Mouse (Mus musculus) urinary bladder, postnatal 4 days (tissue): ENCODE measurements at regions not wholly inside any gene's neighbourhood (a gene's known extent, or its start where the extent isn't known, plus 50 kb on each side); places are given as distances from the start of the nearest gene placed in this dataset.
A peak's percentile ranks its signal among the peaks of the same experiment; 100 is the strongest.

Experiments
- DNase-seq, 2 experiments: peaks; one replicate each; pipeline ENCODE4 v3.0.0; 2021 to 2022; ENCODE audit warnings: low spot score in 2 of 2

DNA sequence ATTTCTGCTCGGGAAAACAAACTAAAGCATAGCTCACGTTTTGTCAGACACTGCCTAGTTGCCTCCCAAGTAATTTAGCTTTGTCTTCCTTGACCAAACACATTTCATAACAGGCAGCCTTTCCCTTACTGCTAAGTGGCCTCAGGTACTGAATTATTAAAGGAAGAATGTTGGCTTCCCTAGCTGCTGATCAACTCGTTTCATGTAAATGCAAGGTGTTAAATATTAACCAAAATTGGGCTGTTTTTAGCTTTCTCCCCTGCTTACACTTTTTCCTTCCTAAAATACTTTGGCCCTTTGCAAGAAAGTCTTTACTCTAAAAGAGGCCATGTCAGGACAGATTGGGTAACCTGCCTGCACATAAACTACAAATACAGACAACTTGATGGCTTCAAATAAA, 265.4 kb downstream of the Pmp22 start:
- no peak for DNase-seq

DNA sequence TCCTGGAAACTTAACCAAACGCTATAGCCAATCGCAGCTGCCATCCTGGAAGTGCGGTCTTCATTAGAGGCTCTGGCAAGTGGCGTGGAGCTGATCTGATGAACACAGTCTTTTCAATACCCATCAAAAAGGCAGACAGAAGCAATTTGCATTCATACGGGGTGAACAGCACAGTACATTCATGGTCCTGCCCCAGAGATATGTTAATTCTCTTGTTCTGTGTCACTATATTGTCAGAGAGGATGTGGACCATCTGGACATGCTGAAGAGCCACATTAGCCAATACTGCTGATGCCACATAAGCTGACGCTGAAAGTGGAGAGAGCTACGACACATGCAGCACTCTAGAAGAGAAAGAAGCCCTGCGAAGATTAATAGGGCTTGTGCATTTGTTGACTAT, 267.6 kb downstream of the Pmp22 start:
- no peak for DNase-seq

DNA sequence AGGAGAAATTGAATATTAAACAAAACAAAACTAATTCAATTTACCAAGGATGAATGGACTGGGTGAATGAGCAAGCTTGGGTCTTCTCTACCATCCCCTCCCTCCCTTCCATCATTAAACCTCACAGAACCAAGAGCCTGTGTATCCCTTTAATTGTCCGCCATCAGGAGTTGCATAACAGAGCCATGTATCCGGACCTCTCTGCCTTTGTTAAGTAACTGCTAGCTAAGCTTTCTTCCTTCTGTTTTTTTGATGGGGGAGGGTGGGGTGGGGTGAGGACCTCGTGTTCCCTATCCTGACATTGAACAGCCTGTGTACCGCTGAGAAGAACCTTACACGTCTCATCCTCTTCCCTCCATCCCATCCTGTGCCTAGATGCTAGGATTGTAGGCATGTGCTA, 274.0 kb downstream of the Pmp22 start:
- DNase-seq: no peak

DNA sequence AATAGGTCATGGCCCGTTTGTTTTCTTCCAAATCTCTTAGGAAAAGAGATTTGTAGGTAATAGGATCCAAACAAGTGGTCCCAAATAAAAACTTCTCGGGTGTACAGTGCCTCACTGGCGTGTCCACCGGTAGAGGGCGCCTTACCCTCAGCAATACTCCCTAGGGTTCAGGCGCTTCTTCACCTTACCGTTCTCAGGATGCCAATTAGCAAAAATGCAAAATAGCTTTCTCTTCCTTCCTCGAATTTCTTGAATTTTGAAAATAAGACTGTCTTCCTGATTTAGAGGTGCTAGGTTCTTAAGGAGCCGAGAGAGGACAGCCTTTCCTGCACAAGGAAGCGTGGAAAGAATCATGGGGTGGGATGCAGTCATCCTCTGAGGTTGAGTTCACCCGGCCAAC, 275.9 kb downstream of the Pmp22 start:
- peak; percentile 30 to 80 for DNase-seq

DNA sequence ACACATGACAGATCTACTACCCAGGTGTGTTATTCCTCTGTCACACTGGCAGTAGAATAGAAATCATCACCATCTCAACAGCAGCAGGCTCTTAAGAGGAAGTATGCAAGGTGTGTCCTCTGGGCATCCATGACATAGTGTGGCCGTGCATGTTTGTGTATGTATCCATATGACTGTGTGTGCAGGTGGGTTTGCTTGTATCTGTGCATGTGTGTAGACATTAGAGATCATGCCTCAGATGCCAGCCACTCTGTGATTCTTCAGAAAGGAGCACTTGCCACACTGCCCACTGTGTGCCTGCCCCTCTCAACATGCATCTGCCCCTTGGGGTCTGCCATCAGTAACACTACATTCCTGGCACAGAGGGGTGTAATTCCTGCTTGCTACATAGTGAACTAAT, 280.6 kb downstream of the Pmp22 start:
- DNase-seq: no peak

DNA sequence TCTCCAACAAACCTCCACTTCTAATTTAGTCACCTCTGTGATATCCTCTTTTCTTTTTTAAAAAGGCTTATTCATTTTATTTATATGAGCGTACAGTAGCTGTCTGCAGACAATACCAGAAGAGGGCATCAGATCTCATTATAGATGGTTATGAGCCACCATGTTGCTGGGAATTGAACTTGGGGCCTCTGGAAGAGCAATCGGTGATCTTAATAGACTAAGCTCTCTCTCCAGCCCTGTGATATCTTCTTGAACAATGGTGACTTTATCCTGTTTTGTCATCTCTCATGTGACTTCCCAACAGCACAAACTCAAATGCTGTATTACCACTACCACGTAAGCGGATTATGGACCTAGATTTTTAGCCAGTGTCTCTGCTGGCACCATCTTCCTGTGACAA, 282.1 kb downstream of the Pmp22 start:
- peak in 1 of 2 experiments; percentile 8 for DNase-seq

DNA sequence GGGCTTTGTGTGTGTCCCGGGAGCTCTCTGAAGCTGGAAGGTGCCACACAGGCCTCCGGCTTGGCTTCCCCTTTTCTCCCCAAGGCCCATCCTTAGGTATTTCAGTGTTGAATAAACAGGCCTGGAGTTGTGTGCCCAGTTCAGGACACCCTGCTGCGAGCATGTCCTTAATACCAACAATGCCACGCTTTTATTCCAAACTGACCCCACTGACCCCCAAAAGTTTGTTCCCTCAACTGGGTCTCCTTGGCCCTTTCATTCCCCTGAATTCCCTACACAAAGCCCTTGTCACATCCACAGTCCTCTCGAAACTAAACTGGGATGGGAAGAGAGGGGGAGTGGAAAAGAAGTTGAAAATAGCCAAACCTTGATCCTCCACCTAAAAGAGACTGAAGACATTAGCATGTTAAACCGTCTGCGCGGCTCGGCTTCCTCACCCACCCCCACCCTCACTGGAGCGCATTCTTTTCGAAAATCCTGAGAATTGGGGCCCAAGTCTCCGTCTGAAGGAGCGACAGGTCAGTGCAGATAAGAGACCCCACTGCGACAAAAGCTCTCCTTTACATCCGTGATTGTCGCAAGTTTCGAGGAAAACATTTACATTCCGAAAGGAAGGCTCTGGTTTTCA, 283.7 kb downstream of the Pmp22 start:
- peak in 1 of 2 experiments; percentile 42 for DNase-seq

DNA sequence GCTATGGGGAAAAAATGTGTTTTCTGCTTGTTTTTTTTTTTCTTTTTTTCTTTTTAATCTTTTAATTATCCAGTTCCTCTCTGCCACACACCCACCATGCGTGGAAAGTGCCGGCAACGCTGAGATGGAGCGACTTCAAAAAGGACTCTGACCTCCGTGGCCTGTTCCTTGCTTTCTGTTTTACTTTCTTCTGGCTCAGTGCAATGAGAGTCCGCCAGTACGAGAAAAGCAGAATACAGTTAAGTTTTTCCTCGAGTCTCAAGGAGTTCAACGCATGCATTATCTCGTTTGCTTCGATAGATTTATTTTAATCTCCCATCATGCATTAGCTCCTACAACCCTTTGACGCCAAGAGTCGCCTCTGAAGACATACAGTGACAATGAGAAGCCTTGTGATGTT, 284.3 kb downstream of the Pmp22 start:
- DNase-seq: peak in 1 of 2 experiments; percentile 49

DNA sequence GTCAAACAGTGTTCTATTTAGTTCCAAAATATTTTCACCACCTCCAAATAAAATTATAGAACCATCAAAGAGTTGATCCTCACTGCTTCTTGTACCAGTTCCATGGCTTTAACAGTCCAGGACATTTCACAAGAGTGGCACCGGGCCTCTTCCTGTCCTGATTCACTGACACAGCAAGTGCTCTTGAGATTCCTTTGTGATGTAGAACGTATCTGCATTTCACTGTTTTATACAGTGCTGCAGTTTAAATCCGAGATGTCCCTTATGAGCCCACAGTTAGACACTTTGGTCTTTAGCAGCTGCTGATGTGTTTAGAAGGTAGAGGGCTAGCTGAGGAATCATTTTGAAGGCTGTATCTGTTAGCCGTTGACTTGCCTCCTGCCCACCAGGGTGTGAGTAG, 284.8 kb downstream of the Pmp22 start:
- DNase-seq: peak in 1 of 2 experiments; percentile 35

DNA sequence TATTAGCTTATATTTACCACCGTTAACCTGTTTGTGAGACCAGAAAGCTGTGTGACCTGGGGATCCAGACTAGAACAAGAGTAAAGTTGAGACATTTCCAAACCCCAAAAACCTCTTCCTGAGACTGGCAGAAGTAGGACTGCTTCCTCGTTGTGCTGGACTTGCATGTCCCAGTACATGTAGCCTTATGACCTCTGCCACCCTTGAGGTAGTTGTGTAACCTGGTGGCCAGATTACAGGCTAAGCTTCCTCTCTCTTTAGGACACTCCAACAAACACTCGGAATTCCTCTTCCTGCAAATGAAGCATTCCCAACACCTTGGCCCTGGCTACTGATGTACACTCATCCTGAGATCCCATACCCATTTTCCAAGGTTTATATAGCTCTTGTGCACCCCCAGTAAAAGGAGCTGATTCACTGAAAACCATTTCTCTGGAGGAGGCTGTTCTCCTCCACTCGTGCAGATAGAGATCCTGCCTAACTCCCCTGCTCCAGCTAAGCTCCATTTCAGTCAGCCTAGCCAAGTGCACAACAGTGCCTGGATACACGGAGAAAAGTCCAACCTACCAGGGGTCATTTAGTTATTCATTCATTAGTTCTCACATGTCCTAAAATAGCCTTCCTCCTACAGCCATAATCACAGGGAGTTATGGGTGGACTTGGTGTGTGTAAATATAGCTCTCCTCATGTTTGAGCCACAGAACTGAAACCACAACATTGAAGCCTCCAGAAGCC, 289.4 kb downstream of the Pmp22 start:
- DNase-seq: no peak

DNA sequence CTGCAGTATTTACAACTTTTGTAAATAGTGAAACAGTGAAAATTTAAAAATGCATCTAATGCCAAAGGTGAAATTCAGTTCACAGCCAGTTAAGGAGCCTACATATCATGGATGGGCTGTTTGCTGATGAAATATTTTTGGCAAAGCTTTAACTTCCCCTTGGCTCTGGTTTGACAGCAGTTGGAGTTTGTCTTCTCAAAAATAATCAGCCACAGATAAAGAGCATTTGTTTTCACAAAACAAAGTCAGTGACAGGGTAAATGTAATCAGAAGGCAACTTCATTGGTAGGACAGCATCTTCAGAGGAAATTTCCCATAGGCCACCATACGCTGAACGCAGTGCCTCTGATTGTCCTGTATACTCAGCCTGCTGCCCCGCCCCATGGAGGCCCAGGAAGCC, 291.6 kb downstream of the Pmp22 start:
- peak in 1 of 2 experiments; percentile 46 for DNase-seq

DNA sequence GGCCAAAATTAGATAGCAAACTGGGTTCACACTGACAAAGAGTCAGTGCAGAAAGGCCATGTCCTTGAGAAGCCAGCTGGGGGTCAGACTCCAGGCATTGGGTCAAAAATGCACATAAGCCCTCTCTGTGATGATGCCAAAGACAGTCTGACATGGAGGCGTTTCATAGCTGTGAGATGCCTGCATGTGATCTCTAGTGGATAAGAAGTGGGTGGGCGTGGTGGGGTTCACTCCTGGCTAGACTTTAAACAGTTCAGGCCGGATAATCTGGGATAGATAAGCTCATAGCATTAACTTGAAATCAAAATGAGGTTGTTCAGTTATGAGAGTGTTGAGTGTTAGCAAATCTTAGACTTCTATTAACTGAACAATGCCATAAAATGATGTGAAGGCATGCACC, 293.3 kb downstream of the Pmp22 start:
- peak in 1 of 2 experiments; percentile 30 for DNase-seq

DNA sequence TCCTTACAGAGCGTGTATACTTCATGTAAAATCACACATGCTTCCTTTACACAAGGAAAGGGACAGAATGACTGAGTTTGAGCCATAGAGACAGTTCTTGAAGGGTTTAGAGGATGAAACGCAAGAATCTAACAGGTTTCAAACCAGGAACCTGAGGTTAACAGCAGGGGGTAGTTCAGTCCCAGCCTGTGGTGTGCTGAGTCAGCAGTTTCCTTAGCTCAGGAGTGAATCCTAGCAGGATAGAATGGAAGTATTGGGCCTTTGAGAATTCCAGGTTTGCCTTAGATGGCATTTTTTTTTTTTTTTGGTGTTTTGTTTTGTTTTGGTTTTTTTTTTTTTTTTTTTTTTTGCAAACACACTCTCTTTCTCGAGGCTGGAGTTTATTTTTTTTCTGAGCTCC, 295.5 kb downstream of the Pmp22 start:
- no peak for DNase-seq

DNA sequence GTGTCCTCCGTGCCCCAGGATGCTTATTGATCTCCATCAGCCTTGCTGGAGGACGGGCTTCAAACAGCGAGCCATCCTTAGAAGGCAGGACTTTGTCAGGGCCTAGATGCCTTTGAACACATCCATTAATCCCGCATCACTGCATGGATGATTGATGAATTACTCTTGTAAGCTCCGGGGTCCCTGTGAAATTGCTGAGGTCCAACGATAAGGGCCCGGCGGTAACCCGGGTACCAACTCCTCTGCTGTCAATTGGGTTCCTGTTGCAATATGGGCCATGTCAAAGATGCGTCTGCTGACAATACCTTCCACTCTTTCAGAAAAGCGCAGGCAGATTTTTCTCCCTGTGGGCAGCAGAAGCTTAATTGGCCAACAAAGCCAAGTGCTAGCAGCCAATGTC, 297.0 kb downstream of the Pmp22 start:
- DNase-seq: no peak

DNA sequence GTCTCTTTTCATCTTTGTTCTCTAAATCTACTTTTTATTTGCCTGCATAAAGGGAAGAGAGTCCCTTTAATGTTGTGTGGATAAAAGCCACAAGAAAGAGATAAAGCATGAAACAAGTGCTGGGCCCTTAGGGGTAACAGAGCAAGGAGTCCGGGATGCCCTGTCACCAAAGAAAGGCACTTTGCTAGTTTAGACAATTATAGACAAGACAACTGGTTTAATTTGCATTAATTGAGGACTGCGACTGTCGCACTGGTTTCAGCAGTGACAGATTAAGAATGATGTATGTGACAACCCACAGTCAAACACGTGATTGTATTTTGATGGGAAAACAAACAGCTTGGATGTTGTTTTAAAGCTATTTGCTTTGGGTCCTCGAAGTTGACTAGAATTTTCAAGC, 325.0 kb downstream of the Pmp22 start:
- peak in 1 of 2 experiments; percentile 10 for DNase-seq

DNA sequence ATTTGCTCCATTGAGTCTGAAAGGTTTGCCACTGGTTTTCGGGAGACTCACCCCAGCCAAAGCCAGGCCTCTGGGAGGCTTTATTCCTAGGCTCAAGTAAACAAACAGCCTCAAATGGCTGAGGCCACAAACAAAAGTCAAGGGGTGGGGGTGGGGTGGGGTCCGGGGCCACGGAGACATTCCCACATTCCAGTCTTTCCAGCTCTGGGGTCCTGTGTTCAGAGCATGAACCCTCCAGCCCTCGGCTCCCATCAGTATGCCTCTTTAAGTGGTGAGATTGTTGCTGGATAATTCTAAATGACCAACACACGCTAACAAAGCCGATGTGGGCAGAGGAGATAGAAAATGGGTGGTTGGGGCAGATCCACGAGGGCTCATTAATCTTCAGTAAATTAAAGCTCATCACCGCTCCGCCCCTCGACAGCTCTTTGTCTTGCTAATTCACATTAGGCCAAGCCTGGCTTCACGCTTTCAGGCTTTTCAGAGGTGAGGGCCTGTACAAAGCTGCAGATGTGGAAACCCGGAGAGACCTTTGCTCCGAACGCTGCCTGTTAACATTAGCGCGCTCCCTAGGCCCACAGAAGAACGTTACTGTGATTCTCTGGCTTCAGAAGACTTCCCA, 326.2 kb downstream of the Pmp22 start:
- DNase-seq: peak in 1 of 2 experiments; percentile 55

DNA sequence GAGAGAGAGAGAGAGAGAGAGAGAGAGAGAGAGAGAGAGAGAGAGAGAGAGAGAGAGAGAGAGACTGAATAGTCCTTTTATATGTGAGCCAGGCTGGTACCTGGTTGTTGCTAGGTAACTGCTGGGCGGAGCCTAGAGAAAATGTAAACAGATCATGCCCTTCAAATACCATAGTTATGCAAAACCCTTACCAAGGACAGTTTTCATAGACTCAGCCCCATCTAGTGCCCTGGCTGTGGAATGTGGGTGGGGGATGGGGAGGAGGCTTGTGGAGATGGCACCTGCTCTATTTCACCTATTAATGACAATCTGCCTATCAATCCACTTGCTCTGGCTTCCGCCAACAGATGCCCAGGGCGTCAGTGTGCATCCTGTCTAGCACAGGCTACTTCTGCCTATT, 327.6 kb downstream of the Pmp22 start:
- DNase-seq: peak in 1 of 2 experiments; percentile 20

DNA sequence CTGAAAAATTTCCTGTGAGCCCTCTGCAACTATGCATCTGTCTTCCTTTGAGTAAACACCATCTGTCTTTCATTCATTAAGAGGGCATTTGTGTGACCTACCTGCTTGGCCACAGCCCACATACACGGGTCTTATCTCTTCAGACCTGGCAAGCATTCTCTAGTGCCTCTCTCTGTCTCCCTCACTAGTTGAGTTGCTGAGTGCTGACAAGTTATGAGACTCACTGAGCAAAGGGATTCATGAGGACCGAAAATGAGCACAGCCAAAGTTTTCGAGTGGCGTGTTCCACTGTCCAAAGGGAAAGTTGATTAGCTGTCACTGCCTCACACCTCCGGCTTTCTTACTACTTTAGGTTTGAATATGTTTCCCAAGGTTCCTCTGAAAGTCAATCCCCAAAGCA, 328.5 kb downstream of the Pmp22 start:
- peak in 1 of 2 experiments; percentile 28 for DNase-seq

DNA sequence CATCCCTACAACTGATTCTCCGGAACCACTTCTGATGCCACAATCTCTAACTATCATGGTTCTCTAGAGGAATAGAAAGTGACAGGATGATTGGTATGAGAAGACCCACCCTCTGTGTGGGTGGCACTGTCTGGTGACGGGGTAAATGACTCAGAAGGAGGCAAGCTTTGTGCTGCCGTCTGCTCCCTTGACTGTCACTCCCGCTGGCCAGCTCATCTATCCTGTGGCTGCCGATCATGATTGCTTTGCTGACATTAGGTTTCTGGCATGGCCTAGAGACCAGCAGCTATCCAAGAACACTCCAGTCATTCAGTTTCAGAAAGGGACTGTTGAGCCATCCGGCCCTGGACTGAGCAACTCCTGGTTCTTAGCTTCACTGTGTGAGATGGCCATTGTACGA, 331.4 kb downstream of the Pmp22 start:
- peak in 1 of 2 experiments; percentile 53 for DNase-seq

DNA sequence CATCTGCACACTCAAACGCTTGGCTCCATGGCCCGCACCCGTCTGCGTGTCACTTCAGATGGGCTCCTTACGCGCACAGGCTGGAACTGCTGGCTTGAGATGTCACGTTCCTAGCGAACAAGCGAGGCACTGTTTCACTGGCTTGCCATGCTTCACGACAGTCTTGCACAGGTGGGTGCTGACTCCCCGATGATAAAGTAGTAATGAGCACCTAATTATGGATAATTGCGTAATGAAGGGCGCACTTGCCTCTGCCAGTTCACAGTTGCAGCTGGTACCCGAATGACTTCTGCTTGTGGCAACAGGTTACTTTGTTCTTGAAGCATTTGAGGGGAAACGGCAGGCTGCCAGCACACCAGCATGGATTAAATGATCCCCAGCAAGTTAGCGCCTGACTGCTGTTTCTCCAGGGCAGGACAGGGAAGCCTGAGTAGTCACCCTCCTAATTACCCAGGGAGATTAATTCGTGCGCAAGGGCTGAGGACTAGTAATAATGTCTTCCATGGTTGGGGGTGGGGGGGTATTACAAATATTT, 335.1 kb downstream of the Pmp22 start:
- DNase-seq: no peak

DNA sequence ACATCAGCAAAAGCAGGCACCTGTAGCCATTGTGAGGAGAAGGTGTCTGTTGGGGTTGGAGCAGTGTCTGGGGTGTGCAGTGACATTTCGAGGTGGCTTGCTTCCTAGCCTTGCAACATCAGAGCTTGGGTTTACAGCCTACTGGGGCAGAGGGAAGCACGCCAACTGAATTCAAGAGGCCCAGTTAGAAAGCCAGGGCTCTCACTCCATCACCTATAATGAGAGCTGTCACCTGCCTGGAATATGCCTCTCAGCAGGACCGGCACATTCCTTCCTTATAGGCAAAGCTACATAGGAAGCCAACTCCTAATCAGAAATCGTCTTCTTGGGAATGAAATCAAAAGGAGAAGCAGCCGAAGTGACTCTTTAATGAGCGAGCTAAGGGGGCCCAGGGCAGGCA, 337.2 kb downstream of the Pmp22 start:
- DNase-seq: no peak

DNA sequence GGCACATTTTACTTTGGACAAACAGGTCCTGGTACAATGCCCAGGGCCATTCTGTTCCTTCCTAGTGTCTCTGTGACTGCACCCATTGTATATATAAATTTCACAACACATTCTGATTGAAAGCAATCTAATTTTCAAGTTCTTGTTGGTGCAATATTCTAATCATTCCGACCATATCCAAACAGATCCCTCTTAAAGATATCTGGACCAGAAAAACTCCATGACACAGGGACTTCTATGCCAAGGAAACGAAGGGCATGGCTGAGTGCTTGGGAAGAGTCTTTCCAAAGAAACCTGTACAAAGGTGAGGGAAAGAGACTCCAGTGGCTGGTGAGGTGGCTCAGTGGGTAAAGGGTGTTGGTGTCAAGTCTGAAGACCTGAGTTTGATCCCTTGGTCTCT, 337.8 kb downstream of the Pmp22 start:
- no peak for DNase-seq

DNA sequence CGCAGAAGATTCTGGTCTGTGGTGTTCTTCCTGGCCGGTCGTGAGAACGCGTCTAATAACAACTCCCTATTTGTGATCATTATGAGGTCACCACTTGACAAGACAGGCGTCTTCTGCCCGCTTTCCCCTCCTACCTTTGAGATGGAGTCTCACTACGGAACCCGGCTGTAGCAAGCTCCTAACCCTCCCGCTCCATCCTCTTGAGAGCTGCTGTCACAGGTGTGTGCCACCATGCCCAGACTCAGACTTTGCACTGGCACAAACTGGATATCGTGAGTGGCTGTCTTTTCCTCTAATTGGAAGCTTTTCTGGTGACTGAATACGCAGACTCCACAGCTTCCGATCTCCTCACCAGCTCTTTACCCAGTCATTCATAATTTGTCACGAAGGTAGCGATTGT, 346.0 kb downstream of the Pmp22 start:
- peak in 1 of 2 experiments; percentile 2 for DNase-seq
